Mouse (Mus musculus) spleen, postnatal 14 days (tissue): Measurements from ENCODE around the gene Ankrd53.
A peak's percentile ranks its signal among the peaks of the same experiment; 100 is the strongest.
"Not testable (repeated sequence)": the region's sequence is repeated elsewhere in the genome, so short reads cannot be mapped to it uniquely, and the experiment has no call there.

ENCODE experiments used
- DNase-seq, 2 experiments: peaks; one replicate each; pipeline ENCODE4 v3.0.0; 2021 to 2022; ENCODE audit warnings: low spot score in 2 of 2

Ankrd53 gene

GRCm38 (mm10) chr6:83766982-83767381 lies 4.5 kb downstream of the Ankrd53 start:
- no peak for DNase-seq

- no peak for DNase-seq
Measured at GRCm38 (mm10) chr6:83768485-83768884, 6.0 kb downstream of the Ankrd53 start.

- no peak for DNase-seq
Measured at GRCm38 (mm10) chr6:83774126-83774525, 11.7 kb downstream of the Ankrd53 start.

GRCm38 (mm10) chr6:83774781-83775563 lies 12.5 kb downstream of the Ankrd53 start:
- no peak for DNase-seq

- peak; percentile 84 to 86 for DNase-seq
Measured at GRCm38 (mm10) chr6:83775638-83776293, 13.3 kb downstream of the Ankrd53 start, which contains the start of gene Tex261. Gene Tex261 (minus strand): TSS chr6:83775813.

- DNase-seq: no peak
Measured at GRCm38 (mm10) chr6:83778306-83778705, 15.9 kb downstream of the Ankrd53 start.

GRCm38 (mm10) chr6:83779026-83779425 lies 16.6 kb downstream of the Ankrd53 start:
- DNase-seq: peak in 1 of 2 experiments; percentile 39

- DNase-seq: no peak
Measured at GRCm38 (mm10) chr6:83786426-83786825, 24.0 kb downstream of the Ankrd53 start.

GRCm38 (mm10) chr6:83788554-83788953 lies 26.1 kb downstream of the Ankrd53 start:
- DNase-seq: no peak

- DNase-seq: not testable (repeated sequence)
Measured at GRCm38 (mm10) chr6:83790533-83790932, 28.1 kb downstream of the Ankrd53 start.

GRCm38 (mm10) chr6:83791251-83791890 lies 28.9 kb downstream of the Ankrd53 start:
- DNase-seq: no peak

- peak; percentile 84 to 91 for DNase-seq
Measured at GRCm38 (mm10) chr6:83794760-83795296, 32.4 kb downstream of the Ankrd53 start, which contains the start of gene Nagk. Gene Nagk (plus strand): TSS chr6:83794982.

GRCm38 (mm10) chr6:83795492-83795900 lies 33.1 kb downstream of the Ankrd53 start:
- no peak for DNase-seq

- DNase-seq: no peak
Measured at GRCm38 (mm10) chr6:83796686-83797085, 34.2 kb downstream of the Ankrd53 start.

- no peak for DNase-seq
Measured at GRCm38 (mm10) chr6:83802033-83802432, 39.6 kb downstream of the Ankrd53 start.

- DNase-seq: no peak
Measured at GRCm38 (mm10) chr6:83802846-83803245, 40.4 kb downstream of the Ankrd53 start.

GRCm38 (mm10) chr6:83815801-83816200 lies 53.4 kb downstream of the Ankrd53 start:
- DNase-seq: no peak
